Mouse (Mus musculus) induced T-regulatory cell, adult 2 months (primary cell): ENCODE measurements around the gene Oasl1.
"Not testable (repeated sequence)": the region's sequence is repeated elsewhere in the genome, so short reads cannot be mapped to it uniquely, and the experiment has no call there.

ENCODE experiments used
- DNase-seq: peaks from one replicate; pipeline ENCODE4 v3.0.0-alpha.2; 2012; ENCODE audit warnings: low read depth

Gene Oasl1

GRCm38 (mm10) chr5:114926153-114926684, 3.2 kb downstream of the Oasl1 start:
- no peak for DNase-seq

- DNase-seq: no peak
Measured at GRCm38 (mm10) chr5:114926753-114927152, 3.7 kb downstream of the Oasl1 start.

- DNase-seq: no peak
Measured at GRCm38 (mm10) chr5:114931626-114932025, 8.6 kb downstream of the Oasl1 start.

GRCm38 (mm10) chr5:114933206-114933605, 10.2 kb downstream of the Oasl1 start:
- no peak for DNase-seq

GRCm38 (mm10) chr5:114935838-114936237, 12.8 kb downstream of the Oasl1 start:
- no peak for DNase-seq

- not testable (repeated sequence) for DNase-seq
Measured at GRCm38 (mm10) chr5:114941138-114941537, 18.1 kb downstream of the Oasl1 start.

GRCm38 (mm10) chr5:114942074-114942765, 19.2 kb downstream of the Oasl1 start, which contains the start of gene 2210016L21Rik:
Gene 2210016L21Rik, plus strand, starts transcription at chr5:114942158.
- peak; percentile 91 for DNase-seq

GRCm38 (mm10) chr5:114942766-114943130, 19.7 kb downstream of the Oasl1 start:
- peak; percentile 19 for DNase-seq

GRCm38 (mm10) chr5:114945072-114945471, 22.0 kb downstream of the Oasl1 start:
- no peak for DNase-seq

- no peak for DNase-seq
Measured at GRCm38 (mm10) chr5:114948891-114949290, 25.9 kb downstream of the Oasl1 start.

GRCm38 (mm10) chr5:114949316-114949715, 26.3 kb downstream of the Oasl1 start:
- no peak for DNase-seq

- no peak for DNase-seq
Measured at GRCm38 (mm10) chr5:114949812-114950211, 26.8 kb downstream of the Oasl1 start.

- no peak for DNase-seq
Measured at GRCm38 (mm10) chr5:114950669-114951068, 27.6 kb downstream of the Oasl1 start.

- DNase-seq: no peak
Measured at GRCm38 (mm10) chr5:114951279-114951880, 28.3 kb downstream of the Oasl1 start.

GRCm38 (mm10) chr5:114953326-114953725, 30.3 kb downstream of the Oasl1 start:
- no peak for DNase-seq

- DNase-seq: no peak
Measured at GRCm38 (mm10) chr5:114958069-114958468, 35.0 kb downstream of the Oasl1 start.

- DNase-seq: no peak
Measured at GRCm38 (mm10) chr5:114961590-114962360, 38.7 kb downstream of the Oasl1 start.

- no peak for DNase-seq
Measured at GRCm38 (mm10) chr5:114964315-114964966, 41.4 kb downstream of the Oasl1 start.

GRCm38 (mm10) chr5:114964967-114965898, 42.2 kb downstream of the Oasl1 start:
- DNase-seq: no peak

GRCm38 (mm10) chr5:114967523-114968268, 44.7 kb downstream of the Oasl1 start:
- no peak for DNase-seq
